Mouse (Mus musculus) E14TG2a.4 (cell line): ENCODE measurements around the gene Gm10134.

Experiments
- H3K27me3 ChIP-seq: 2 replicates; pipeline ENCODE4 v1.6.1; 2014; ENCODE audit warnings: low read length, control low read depth; ENCODE audit not compliant: insufficient read depth
- H3K36me3 ChIP-seq: 2 replicates; pipeline ENCODE4 v1.6.1; 2014; ENCODE audit warnings: low read length, control low read depth; ENCODE audit not compliant: insufficient read depth
- H3K4me1 ChIP-seq: replicated peaks from 2 replicates; pipeline ENCODE4 v1.6.1; 2014; ENCODE audit warnings: low read depth, low read length, control low read depth
- H3K4me3 ChIP-seq: replicated peaks from 2 replicates; pipeline ENCODE4 v1.5.1; 2014; ENCODE audit warnings: mild to moderate bottlenecking, low read length
- H3K9me3 ChIP-seq: 2 replicates; pipeline ENCODE4 v1.6.1; 2014; ENCODE audit warnings: low read length, control low read depth
- CTCF ChIP-seq: conservative IDR thresholded peaks from 2 replicates; pipeline ENCODE4 v1.5.1; 2014; ENCODE audit warnings: low read length
- NANOG ChIP-seq: IDR thresholded peaks from 2 replicates; pipeline ENCODE4 v1.6.1; 2014; ENCODE audit warnings: borderline replicate concordance, low read length, mixed read lengths
- POU5F1 ChIP-seq: IDR thresholded peaks from 2 replicates; pipeline ENCODE4 v1.6.1; 2014; ENCODE audit warnings: low read length, borderline replicate concordance

The Gm10134 gene

DNA sequence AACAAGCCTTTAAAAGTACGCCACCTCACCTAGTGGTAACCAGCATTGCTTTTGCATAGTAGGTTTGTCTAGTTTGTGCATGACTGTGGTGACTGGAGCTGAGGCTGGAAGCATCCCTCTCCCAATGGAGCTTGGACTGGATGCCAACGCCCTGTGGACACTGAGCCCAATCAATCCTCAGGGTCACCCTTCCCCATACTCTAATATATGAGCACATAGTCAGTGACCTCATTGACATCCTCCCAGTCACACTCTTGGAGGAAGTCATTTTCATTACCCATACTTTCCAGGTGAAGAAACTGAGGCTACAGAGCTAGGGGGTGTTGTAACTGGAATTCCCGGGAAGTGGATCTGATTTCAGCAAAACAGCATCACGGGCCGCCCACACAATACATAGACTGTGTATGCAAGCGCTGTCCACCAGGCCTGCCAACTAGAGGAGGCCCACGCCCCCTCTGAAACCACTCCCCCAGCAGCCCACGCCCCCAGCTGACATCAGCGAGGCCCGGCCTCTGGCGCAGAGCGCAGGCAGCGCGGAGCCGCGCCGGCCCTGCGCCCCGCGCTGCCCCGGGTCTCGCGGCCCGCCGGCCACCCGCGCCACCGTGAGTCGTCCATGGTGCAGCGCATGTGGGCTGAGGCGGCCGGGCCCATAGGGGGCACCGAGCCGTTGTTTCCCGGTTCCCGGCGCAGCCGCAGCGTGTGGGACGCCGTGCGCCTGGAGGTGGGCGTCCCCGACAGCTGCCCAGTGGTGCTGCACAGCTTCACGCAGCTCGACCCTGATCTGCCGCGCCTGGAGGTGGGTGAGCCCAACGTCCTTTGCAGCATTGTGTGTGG is 27.3 kb downstream of the Gm10134 start:
- Histone ChIP-seq H3K36me3 (peaks cover 9% of the 10 kb centered on the region), H3K27me3 (no peaks in the 10 kb centered on the region), H3K4me3 (peak overlapping the region; percentile 87), H3K9me3 (no peaks in the 10 kb centered on the region), H3K4me1 (peaks cover 82% of the 10 kb centered on the region)
- TF ChIP-seq CTCF = no peak
- TF ChIP-seq NANOG = no peak
- TF ChIP-seq POU5F1 = no peak

DNA sequence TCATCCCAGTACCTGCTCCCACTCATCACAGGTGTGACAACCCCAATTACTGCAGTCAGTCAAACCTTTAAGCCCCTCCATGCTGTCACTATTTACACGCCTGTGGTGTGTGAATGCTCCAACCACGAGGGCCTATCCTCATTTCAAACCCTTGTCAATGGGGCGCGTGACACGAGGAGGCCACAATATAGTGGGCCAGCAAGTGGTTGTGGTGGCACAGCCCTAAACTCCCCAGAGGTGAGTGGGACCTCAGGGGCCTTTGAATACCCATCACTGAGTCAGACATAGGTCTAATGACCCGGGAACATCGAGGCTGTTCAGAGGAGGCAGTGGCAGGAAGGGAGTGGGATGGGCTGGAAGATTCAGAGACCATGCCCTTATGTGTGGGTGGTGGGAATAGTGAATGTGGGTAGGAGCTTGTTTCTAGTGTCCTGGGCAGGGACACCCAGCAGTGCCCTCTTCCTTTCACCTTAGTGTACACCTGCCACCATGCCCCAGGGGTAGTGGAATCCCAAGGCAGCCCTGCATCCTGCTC is 28.1 kb downstream of the Gm10134 start:
- peak overlapping the region; percentile 87 for H3K4me3 ChIP-seq
- peaks cover 82% of the 10 kb centered on the region for H3K4me1 ChIP-seq
- H3K9me3 ChIP-seq = no peaks in the 10 kb centered on the region
- peaks cover 17% of the 10 kb centered on the region for H3K36me3 ChIP-seq
- TF ChIP-seq POU5F1 = no peak
- TF ChIP-seq CTCF = no peak
- no peak for TF ChIP-seq NANOG
- no peaks in the 10 kb centered on the region for H3K27me3 ChIP-seq

DNA sequence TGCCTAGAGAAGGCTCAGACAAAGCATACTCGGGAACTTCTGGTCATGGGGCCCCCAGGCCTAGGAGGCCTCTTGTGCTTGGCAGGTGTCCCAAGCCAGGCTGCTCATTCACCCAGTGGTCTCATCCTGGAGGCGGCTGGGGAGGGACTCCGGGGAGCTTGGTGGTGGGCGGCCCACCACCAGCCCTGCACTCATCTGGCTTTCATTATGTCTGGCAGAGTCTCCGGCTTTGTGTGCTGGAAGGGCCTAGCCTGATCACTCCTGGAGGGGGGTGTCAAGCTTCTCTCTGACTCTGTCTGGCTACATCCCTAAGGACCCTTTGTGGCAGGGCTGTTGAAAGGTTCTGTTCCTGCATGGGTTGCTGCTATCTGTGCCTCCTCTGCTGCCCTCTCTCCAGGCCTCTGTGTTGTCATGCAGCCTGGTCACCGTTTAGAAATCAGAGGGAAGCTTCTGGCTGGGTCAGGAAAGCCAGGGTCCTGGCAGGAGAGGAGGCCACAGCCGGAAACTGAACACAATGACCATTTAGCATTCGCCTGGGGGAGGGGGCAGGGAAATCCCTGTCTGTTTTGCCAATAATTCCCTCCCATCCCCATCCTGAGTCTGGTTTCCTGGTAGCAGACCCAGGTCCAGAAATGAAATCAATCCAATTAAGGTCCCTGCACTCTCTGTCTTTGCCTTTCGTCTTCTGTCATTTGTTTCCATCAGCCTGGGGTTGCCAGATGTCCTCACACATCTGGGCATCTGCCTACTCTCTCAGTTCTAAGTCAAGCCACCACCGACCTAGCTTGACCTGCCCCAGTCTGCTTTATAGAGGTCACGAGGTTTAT is 28.8 kb downstream of the Gm10134 start:
- Histone ChIP-seq H3K27me3 (no peaks in the 10 kb centered on the region), H3K4me1 (peaks cover 82% of the 10 kb centered on the region), H3K36me3 (peaks cover 20% of the 10 kb centered on the region), H3K9me3 (no peaks in the 10 kb centered on the region), H3K4me3 (no peak overlapping the region)
- TF ChIP-seq POU5F1 (no peak), CTCF (no peak), NANOG (no peak)

DNA sequence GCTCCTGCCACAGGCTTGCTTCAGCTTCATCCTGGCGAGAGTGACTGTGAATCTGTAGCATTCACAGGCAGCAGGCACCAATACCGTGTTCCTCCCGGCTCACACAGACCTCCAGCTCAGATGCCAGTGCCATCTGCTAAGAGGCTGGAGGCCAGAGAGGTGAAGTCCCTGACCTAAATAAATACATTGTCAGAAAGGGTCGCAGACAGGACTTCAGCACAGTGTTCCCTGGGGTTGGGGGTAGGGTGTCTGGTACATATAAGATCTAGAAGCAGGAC is 29.3 kb downstream of the Gm10134 start:
- H3K4me1 ChIP-seq = peaks cover 76% of the 10 kb centered on the region
- H3K4me3 ChIP-seq = 0 out of 2 replicates have a peak overlapping the region, but pooled peaks have one; percentile 13
- H3K36me3 ChIP-seq = peaks cover 25% of the 10 kb centered on the region
- H3K9me3 ChIP-seq = no peaks in the 10 kb centered on the region
- H3K27me3 ChIP-seq = no peaks in the 10 kb centered on the region
- TF ChIP-seq POU5F1 (no peak), NANOG (no peak)

DNA sequence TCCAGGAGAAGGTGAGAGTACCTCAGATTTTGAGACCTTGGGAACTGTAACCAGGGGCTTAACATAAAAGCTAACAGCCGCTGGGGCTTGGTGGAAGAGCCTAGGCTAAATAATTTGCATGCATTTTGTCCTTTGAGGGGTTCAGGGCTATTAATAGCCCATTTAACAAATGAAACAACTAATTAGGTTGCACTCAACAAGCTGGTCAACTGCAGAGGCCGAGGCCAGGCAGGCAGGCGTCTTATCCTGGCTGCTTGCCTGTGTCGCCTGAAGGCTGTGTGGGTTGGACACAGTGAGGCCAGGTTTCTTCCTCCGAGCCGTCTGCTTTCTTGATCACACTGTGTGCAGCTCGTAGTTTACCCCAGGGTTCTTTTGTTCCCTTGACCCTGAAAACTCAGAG is 29.8 kb downstream of the Gm10134 start:
- Histone ChIP-seq H3K36me3 (peaks cover 30% of the 10 kb centered on the region), H3K4me1 (peaks cover 72% of the 10 kb centered on the region), H3K27me3 (no peaks in the 10 kb centered on the region), H3K9me3 (no peaks in the 10 kb centered on the region), H3K4me3 (0 out of 2 replicates have a peak overlapping the region, but pooled peaks have one; percentile 13)
- no peak for TF ChIP-seq POU5F1
- no peak for TF ChIP-seq CTCF

DNA sequence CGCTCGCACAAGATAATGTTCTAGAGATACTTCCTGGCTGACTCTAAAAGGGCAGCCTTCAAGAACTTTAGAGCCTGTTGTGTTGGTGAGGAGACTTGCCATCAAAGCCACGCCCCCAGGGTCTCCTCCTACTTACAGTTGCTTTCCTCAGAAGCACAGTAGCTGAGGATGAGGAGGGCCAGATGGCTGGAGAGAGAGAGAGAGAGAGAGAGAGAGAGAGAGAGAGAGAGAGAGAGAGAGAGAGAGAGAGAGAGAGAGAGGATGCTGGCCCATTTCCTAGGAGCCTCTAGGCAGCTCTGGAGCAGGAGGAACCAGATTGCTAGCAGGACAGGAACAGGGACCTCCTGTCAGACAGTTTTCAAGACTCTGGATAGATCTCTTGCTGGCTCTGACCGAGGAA is 30.3 kb downstream of the Gm10134 start:
- Histone ChIP-seq H3K27me3 (no peaks in the 10 kb centered on the region), H3K9me3 (no peaks in the 10 kb centered on the region), H3K4me1 (peaks cover 67% of the 10 kb centered on the region), H3K36me3 (peaks cover 34% of the 10 kb centered on the region), H3K4me3 (no peak overlapping the region)
- TF ChIP-seq NANOG (no peak), CTCF (no peak), POU5F1 (no peak)

DNA sequence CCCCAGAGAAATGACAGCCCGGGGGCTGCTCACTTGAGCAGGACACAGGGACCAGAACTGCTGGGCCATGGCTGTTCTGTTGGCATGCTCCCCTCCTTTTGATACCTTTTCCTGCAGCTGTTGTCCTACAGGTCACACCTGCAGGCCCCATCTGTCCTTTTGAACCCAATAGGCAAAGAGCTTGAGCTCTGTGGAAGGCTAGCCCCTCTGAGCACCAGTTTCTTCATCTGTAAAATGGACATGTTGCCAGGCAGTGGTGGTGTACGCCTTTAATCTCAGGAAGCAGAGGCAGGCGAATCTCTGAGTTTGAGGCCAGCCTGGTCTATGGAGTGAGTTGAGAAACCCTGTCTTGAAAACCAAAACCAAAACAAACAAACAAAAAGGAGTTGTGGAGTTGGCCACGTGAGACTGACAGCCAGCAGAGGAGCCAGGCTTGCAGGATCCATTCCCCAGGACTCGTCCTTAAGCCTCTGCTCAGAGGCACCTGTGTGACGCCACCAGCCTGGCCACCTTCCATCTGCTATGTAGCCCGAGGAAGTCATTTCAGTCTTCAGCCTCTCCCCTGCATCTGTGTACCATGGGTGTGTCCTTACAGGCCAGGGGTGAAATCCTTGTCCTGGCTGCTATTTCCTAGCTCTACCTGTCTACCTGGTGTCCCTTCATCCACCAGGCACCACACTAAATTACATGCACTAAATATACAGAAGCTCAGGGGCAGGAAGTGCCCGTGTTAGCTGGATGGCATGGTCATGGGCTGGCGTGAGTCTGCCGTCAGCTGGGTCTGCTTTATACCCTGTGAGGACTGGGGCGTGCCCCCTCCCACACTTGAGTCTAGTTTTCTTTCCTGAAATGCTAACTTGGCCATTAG is 31.1 kb downstream of the Gm10134 start:
- Histone ChIP-seq H3K4me3 (no peak overlapping the region), H3K9me3 (no peaks in the 10 kb centered on the region), H3K4me1 (peaks cover 73% of the 10 kb centered on the region), H3K36me3 (peaks cover 40% of the 10 kb centered on the region), H3K27me3 (no peaks in the 10 kb centered on the region)
- TF ChIP-seq NANOG (no peak), CTCF (no peak), POU5F1 (no peak)

DNA sequence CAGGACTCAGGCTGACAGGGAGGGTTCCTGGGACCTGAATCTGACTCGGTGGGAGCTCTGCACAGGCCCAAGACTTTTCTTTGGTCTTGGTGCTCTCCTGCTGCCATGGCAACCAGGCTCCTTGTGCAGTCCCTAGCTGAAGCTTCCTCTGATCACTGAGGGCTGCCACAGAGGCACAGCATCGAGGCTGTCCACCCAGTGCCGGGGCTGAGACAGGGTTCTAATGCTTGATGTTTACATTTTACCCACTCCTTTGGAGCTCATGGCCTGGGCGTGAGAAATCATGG is 31.7 kb downstream of the Gm10134 start:
- H3K4me1 ChIP-seq = peaks cover 74% of the 10 kb centered on the region
- TF ChIP-seq CTCF (no peak), NANOG (no peak)
- peaks cover 46% of the 10 kb centered on the region for H3K36me3 ChIP-seq
- no peak overlapping the region for H3K4me3 ChIP-seq
- no peaks in the 10 kb centered on the region for H3K9me3 ChIP-seq
- no peaks in the 10 kb centered on the region for H3K27me3 ChIP-seq
